8 mouse cellular contexts compared by ENCODE assay signal in the genomic region with DNA sequence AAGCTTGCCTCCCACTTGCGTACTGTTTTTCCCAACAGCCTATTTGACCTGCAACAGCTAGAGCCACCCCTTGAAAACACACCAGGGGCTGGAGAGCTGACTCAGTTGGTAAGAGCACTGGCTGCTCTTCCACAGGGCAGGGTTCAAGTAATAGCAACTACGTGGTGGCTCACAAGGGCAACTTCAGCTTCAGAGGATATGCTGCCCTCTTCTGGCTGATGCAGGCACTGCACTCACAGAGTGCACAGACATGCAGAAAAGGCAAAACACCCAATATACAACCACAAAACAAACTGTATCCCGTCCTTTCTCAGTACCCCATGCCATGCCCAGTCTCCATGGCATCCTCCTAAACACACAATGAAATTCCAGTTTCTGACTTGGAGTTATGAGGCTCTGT. TPM values are rescaled to one million over a fixed set of nuclear protein-coding genes. Genes with fewer than 3 reads are reported as not detected.
DNase-seq lines count a peak whose midpoint lies in the region; ATAC-seq lines count a peak whose summit lies in the region.

No protein-coding gene starts in this region.

- ATAC-seq in embryonic facial prominence, embryonic 11.5 days (replicated peaks; ENCODE audit: insufficient number of reproducible peaks, low FRiP score, low TSS enrichment, low read depth), result no peak

- H3K27ac ChIP-seq in embryonic facial prominence, embryonic 11.5 days (replicated peaks; ENCODE audit: low read depth, low read length), result no peak overlapping the region

- no peaks in the 10 kb centered on the region for H3K36me3 ChIP-seq in embryonic facial prominence, embryonic 11.5 days (replicated peaks; ENCODE audit: control insufficient read depth, insufficient read depth, low read depth, low read length)

- DNase-seq in gastrocnemius, postnatal 10 days, result peak; percentile 39
- no peak for DNase-seq in gastrocnemius, adult 8-10 months (ENCODE audit: low spot score in 2 of 2)
- DNase-seq in right cerebral cortex, postnatal 4 days, result peak; percentile 60
- no peak for DNase-seq in right cerebral cortex, postnatal 36 days (ENCODE audit: low spot score in 2 of 2)
- peak; percentile 30 for DNase-seq in embryonic facial prominence, embryonic 11.5 days (ENCODE audit: low spot score)
- peak; percentile 39 for DNase-seq in mesoderm, embryonic 11.5 days (ENCODE audit: low read depth, low spot score)
- DNase-seq in frontal cortex, postnatal 14 days (ENCODE audit: low spot score in 2 of 2), result no peak
- DNase-seq in heart, adult 11 months, result no peak

- no peaks in the 10 kb centered on the region for H3K9me3 ChIP-seq in embryonic facial prominence, embryonic 11.5 days (replicated peaks; ENCODE audit: control insufficient read depth, low read length)

- no peaks in the 10 kb centered on the region; the same call in 1 of the 2 replicates for H3K4me1 ChIP-seq in embryonic facial prominence, embryonic 11.5 days (ENCODE audit: control insufficient read depth, insufficient read depth, low read length)

- H3K27me3 ChIP-seq in embryonic facial prominence, embryonic 11.5 days (ENCODE audit: control insufficient read depth, insufficient read depth, low read length), result no peaks in the 10 kb centered on the region

- no peak overlapping the region for H3K4me3 ChIP-seq in embryonic facial prominence, embryonic 11.5 days (ENCODE audit: low read depth, low read length)

- no peak overlapping the region for H3K9ac ChIP-seq in embryonic facial prominence, embryonic 11.5 days (replicated peaks; ENCODE audit: low read length)

- no peak overlapping the region for H3K4me2 ChIP-seq in embryonic facial prominence, embryonic 11.5 days (ENCODE audit: low read depth, low read length)

- 68% methylated on average over 3 of the region's 3 CpGs for whole genome bisulfite sequencing in embryonic facial prominence, embryonic 11.5 days

RNA-seq across cellular contexts. Expression of a gene that starts 34.7 kb away (rescaled TPM):
- 1 to 10 TPM; 4.4 to 5.3 TPM for total RNA-seq in gastrocnemius, postnatal 10 days (2021)
- 10 to 100 TPM; 14.1 to 17.5 (median 14.9) TPM for total RNA-seq in gastrocnemius, adult 8-10 months (2022)
- 2.7 and 3.6 TPM in 2 replicates for polyA plus RNA-seq in embryonic facial prominence, embryonic 11.5 days (2014; fragmentation: Nextera tagmentation; extraction: Ambion mirVana)

Comparison
In these comparisons a context has a peak if more than half of its experiments do, and no peak if none do; other contexts are left out.
1. DNase-seq: peak in gastrocnemius, postnatal 10 days (single experiment), right cerebral cortex, postnatal 4 days (single experiment), embryonic facial prominence, embryonic 11.5 days (single experiment) and mesoderm, embryonic 11.5 days (single experiment); none in gastrocnemius, adult 8-10 months (0 of 2), right cerebral cortex, postnatal 36 days (0 of 2), frontal cortex, postnatal 14 days (0 of 2) and heart, adult 11 months (single experiment).